Mouse (Mus musculus) left cerebral cortex, adult 2 months (tissue): ENCODE measurements around the gene Ldlrad3. TPM values are rescaled to one million over a fixed set of nuclear protein-coding genes. Genes with fewer than 3 reads are reported as not detected.

Experiments used
- DNase-seq, 2 experiments: peaks; one replicate each; pipeline ENCODE4 v3.0.0; 2021 to 2022; ENCODE audit warnings: low spot score in 2 of 2, mixed read lengths in 1 of 2; ENCODE audit errors: extremely low spot score in 1 of 2
- H3K27ac ChIP-seq: fragments of 200-600 bp; 2 replicates; pipeline ENCODE4 v1.8.1; 2022
- H3K4me3 ChIP-seq: fragments of 200-600 bp; 2 replicates; pipeline ENCODE4 v1.8.1; 2022
- CTCF ChIP-seq: fragments of 200-600 bp; IDR thresholded peaks from 2 replicates; pipeline ENCODE4 v1.8.1; 2022; ENCODE audit warnings: antibody characterized with exemption, mild to moderate bottlenecking, moderate library complexity
- intact Hi-C: fragments of 180-260 bp; cut with DNase I; formaldehyde crosslinking; loops from one replicate; pipeline ENCODE4 v1.15.1; 2025
- total RNA-seq, 2 experiments: library from RNA; stranded (reverse); gene quantifications; 2 replicates each; pipeline ENCODE4 v1.2.3; 2021

Gene Ldlrad3
- total RNA-seq, 2 experiments from 2014 or later = 9.1 to 10.3 TPM

GRCm38 (mm10) chr2:101908773-101909172 lies 277.4 kb downstream of the Ldlrad3 start:
- no peak overlapping the region for H3K4me3 ChIP-seq
- H3K27ac ChIP-seq = no peak overlapping the region
- TF ChIP-seq CTCF = no peak
- DNase-seq = peak; percentile 38 to 45
- intact Hi-C loops = loop anchor here (5.0 to 10.0 kb wide), 5 partner anchors 74 to 766 kb away; no protein-coding TSS in a partner anchor

GRCm38 (mm10) chr2:101907386-101908022 lies 278.7 kb downstream of the Ldlrad3 start:
- intact Hi-C loops = loop anchor here (1.0 to 10.0 kb wide), 7 partner anchors 75 to 767 kb away; partner anchors contain the start of gene Fjx1
- no peak overlapping the region for H3K4me3 ChIP-seq
- TF ChIP-seq CTCF = no peak
- DNase-seq = peak in 1 of 2 experiments; percentile 27
- no peak overlapping the region for H3K27ac ChIP-seq

- no peak for DNase-seq
- intact Hi-C loops = loop anchor here (2.0 to 10.0 kb wide), 6 partner anchors 76 to 768 kb away; no protein-coding TSS in a partner anchor
- Histone ChIP-seq H3K27ac (no peak overlapping the region), H3K4me3 (no peak overlapping the region)
- TF ChIP-seq CTCF = no peak
Measured at GRCm38 (mm10) chr2:101906379-101906690, 279.9 kb downstream of the Ldlrad3 start.

GRCm38 (mm10) chr2:101905534-101906378 lies 280.4 kb downstream of the Ldlrad3 start:
- DNase-seq = peak; percentile 78 to 83
- TF ChIP-seq CTCF = peak; percentile 86
- intact Hi-C loops = loop anchor here (2.0 to 10.0 kb wide), 6 partner anchors 77 to 769 kb away; no protein-coding TSS in a partner anchor
- 0 out of 2 replicates have a peak overlapping the region, but pooled peaks have one; percentile 14 for H3K4me3 ChIP-seq
- no peak overlapping the region for H3K27ac ChIP-seq

GRCm38 (mm10) chr2:101902196-101902595 lies 284.0 kb downstream of the Ldlrad3 start:
- DNase-seq = no peak
- Histone ChIP-seq H3K27ac (no peak overlapping the region), H3K4me3 (no peak overlapping the region)
- intact Hi-C loops = loop anchor here (10.0 kb wide), 2 partner anchors 383 to 773 kb away; no protein-coding TSS in a partner anchor
- no peak for TF ChIP-seq CTCF

Other genes with a start within 250 kb of the Ldlrad3 start
- 100 to 1,000 TPM; 182 to 183 TPM for gene Trim44, start 221.4 kb upstream of the Ldlrad3 start, total RNA-seq